Mouse (Mus musculus) neutrophil, adult 5-6 weeks (primary cell): ENCODE measurements around the gene Ccdc183. TPM values are rescaled to one million over a fixed set of nuclear protein-coding genes. Genes with fewer than 3 reads are reported as not detected.
A peak's percentile ranks its signal among the peaks of the same experiment; 100 is the strongest.

ENCODE experiments used
- ATAC-seq: fragments of 151-379, 151-347 bp; 2 replicates; pipeline ENCODE4 v1.8.0; 2017; ENCODE audit warnings: mild to moderate bottlenecking, moderate TSS enrichment; ENCODE audit not compliant: insufficient number of reproducible peaks, poor library complexity, low FRiP score, severe bottlenecking; ENCODE audit errors: extremely low read depth
- total RNA-seq: library from RNA; stranded (forward); fragments of 200-1000 nt; gene quantifications from 2 replicates; pipeline ENCODE4 v1.2.3, GENCODE M21; 2017

Ccdc183 gene
- not detected in 2 replicates for total RNA-seq

DNA sequence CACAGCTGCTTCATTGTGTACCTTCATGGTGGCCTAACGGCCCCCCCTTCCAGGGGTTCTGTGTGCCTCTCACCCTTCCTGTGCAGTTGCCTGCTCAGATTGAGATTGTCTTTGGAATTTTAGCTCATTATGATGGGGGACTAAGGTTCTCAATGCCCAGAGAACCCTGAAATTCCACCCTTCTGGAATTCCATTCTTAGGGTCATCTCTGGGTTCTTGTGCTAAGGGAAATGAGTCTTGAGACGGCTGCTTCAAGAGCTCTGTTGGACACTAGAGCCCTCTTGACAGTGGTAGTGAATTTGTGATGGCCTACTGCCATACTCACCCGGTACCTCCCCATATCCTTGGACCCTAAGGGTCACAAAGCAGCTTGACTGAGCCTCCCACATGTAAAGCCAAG lies at the start of gene Ccdc183:
TSS of gene Ccdc183 (minus strand) at position 101 of the 400 bp plus-strand sequence.
- ATAC-seq: no peak

DNA sequence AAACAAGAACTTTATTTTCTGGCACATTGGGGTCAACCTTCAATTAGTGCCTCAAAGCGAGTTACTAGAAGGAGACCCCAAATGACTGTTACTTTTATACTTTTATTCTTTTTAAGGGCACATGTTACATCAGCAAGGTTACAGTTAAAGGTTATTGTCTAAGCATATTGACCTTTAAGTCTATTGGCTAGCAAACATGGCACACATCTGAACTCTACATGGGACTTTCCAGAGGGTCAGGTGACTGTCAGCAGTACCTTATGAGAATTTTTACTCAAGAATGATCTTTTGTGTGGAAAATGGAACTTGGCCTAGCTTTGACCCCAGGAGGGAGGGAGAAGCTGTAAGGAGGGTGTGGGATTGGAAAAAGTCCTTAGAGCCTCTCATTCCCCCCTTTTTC lies 49.0 kb upstream of the Ccdc183 start:
- no peak for ATAC-seq

DNA sequence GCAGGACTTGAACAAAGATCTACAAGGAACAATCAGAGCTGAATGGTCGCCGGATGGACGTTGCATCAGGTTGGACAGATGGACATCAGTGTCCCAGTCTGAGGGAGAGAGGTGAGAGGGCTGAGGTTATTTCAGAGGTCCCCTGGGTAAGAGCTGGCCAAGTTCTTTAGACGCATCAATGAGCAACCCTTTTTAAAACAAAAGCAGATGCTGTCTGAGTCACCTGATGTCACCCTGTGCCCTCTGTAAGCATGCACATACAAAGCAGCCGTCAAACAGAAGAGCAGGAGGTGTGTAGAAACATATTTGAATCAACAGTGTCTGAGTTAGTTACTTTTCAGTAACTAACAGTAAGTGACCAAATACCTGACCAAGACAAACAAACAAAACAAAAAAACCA lies 46.6 kb upstream of the Ccdc183 start:
- no peak for ATAC-seq

DNA sequence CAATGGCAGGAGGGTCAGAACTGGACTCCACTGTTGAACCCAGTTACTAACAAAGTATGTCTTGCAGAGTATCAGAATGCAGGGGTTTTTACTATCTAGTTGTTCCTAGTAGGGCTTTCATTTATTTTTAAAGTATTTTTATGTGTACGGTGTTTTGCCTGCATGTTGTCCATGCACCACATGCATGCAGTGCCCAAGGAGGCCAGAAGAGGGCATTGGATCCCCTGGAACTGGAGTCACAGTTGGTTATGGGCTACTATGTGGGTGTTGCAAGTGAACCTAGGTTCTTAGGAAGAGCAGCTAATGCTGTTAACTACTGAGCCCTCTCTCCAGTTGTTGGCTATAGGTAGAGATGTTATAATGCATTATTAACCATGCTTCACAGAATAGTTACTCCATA lies 46.0 kb upstream of the Ccdc183 start:
- ATAC-seq: no peak

DNA sequence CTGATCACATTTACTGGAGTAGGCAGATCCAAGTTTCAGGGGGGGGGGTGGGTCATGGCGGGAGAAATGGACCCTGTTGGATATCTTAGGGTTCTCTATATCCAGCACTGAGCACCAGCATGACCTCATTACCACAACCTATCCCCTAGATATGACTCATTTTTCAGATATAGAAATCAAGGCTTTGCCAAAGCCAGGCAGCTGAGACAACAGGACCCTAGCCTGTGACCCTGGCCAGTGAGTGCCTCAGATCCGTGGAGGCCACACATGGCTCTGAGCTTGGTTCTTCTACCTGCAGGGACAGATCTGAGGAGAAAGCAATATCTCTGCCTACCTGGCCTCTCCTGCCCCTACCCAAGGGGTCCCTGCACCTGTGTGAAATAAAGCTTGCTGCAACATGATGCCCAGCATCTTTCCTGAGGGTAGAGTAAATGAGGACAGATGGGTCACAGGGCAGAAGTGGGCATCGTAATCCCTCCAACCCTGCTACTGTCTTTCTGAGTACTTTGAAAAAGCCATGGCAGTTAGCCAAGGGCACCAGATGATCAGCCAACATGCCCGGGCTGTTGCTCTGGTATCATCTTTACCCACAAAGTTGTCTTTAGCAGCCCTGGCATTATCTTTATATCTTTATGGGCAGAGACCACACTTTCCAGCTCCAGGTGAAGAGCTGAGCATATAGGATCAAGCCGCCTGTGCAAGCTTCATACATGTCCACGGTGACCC lies 43.9 kb upstream of the Ccdc183 start:
- no peak for ATAC-seq

DNA sequence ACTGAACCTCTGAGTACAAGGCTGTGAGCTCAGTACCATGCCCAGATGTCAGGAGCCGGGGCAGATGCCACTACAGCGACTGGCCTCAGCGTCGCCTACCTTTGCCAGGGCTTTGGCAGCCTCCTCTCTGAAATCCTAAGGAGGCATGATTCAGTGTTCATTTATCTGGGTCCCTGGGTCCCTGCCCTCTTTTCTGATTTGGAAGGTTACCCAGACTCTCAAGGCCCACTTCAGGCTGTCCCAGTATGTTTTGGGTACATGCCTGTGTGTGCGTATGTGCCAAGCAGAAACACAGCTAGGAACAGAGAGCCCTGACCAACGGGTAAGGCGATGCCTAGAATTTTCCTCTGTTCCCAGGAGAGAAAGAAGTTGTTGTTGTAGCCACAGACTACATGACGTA lies 42.8 kb upstream of the Ccdc183 start:
- no peak for ATAC-seq

DNA sequence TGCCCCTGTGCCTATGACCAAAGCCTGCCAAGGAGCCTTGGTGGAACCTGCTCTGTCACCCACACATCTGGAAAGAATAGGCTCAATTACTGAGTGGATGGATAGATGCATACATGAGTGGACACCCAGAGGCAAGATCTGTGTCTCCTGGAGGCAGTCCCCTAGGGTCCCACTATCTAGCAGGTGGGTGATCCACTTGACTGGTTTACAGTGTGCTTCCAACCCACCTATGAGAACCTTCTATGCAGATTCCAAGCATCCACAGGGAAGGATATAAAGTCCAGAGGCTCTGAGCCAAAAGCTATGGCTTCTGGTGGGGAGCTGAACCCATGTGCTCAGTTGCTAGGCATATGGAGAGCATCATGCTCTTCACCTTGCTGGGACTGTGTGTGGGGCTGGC lies 40.2 kb upstream of the Ccdc183 start, which contains the start of gene Lcn5:
TSS of gene Lcn5 (plus strand) at position 301 of the 400 bp plus-strand sequence.
- ATAC-seq: no peak

DNA sequence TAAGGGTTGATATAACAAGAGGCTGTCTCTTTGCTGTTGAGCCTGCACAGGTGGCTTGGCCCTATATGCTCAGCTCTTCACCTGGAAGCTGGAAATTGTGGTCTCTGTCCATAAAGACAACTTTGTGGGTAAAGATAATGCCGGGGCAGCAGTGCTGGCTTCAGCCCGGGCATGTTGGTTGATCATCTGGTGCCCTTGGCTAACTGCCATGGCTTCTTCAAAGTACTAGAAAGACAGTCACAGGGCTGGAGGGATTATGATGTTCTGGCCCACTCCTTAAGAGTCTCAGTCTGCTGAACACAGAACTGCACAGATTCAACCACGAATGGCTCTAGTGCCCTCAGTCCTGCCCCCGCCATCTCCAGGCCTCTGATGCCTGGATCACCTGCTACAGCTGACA lies 39.8 kb upstream of the Ccdc183 start:
- no peak for ATAC-seq

DNA sequence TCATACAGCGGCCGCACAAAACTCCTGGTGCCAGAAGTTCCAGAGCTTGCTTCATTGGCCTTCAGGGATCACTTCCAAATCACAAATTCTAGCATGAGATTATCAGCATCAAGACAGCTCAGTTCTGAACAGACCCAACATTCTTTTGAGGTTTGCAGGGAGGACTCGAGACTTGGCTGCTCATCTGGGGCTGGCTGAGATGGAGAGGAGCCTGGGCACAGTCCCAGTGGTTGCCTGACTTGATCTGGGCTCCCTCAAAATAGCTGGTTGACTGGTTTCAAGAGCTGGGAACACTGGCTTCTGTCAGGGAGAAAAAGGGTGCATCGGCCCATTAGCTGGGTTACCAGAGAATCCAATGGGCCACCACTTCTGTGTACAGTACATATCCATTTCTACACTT lies 39.2 kb upstream of the Ccdc183 start:
- no peak for ATAC-seq

DNA sequence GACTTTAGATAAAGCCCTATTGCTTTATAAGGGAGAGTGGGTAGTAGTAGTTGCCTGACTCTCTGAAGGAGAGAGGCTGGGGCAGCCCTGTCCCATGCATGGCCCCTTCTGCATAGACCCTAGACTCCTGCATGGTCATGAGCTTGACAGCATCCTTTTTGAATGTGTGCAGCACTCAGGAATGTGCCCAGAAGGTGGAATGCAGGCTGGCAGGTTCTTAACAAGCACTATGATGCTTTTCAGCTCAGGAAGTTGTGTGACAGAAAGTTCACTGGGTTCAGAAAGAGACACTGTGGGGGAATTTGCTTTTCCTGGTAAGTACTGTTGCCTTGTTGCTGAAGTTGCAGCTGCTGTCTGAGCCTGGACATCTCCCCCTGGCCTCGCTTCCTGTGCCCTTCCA lies 37.0 kb upstream of the Ccdc183 start:
- no peak for ATAC-seq

DNA sequence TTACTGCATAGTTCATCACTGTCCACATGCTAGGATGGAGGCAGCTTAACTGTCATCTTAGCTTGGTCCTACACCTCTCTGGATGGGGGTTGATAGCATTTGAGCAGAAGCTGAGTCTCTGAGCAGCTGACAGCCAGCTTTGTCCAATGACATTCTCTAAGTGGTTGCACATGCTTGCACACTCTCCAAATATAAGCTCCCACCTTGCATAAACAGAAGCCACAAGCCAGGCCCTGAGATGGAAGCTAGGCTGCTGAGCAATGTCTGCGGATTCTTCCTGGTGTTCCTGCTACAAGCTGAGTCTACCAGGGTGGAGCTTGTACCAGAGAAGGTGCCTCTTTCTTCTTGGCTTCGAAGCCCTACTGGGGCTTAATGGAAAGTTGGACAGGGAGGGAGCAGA lies 35.4 kb upstream of the Ccdc183 start, which contains the start of gene Lcn8:
TSS of gene Lcn8 (plus strand) at position 219 of the 400 bp plus-strand sequence.
- no peak for ATAC-seq

DNA sequence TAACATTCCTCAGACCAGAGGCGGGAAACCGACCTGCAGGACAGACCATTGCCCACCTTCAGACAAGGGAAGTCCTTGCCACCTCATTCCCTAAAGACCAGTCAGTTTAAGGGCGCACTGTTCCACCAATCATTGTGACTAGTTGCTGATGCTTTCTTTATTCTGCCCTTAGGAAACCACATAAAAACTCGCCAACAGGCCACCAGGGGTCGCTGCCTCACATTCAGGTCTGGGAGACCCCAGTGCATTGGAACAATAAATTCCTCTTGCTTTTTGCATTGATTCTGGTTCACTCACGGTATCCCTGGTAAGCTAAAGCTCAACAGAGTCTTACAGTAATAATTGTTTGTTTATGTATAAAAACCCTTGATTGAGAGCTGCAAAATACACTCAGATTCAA lies 22.4 kb upstream of the Ccdc183 start:
- ATAC-seq: no peak

DNA sequence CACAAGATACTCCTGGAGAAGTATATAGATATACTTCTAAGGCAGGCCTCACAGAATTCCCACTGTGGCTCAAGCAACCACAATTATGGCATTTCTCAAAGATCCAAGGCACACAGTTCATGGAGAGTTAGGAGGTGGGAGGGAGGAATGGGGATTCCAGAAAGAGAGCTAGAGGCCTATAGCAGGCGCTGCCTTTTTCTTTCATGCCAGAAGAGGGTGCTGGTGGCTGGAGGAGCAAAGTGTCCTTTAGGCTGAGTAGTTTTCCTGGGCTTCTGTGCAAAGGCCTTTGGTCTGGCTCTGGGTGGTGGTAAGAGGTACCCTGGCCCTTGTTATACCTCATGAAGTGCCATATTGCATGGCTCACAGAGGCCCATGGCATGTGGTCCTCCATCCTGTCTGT lies 16.6 kb upstream of the Ccdc183 start:
- ATAC-seq: no peak

DNA sequence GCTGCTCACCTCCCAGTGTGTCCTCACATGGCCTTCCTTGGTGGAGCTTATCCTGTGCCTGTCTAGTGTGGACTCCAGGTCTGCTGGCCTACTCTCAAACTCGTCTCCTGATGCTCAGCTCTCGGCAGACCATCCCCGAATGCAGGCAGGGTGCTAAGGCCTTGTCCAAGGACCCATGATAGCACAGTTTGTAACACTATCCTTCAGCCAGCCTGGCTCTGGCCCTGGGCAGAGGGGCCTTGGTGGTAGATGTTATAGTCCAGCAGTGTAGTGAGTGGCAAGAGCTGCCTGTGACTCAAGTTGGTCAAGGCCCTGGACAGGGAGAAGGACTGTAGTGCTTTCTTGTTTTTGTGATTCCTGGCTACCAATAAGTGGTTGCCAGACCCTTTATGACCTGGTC lies 16.1 kb upstream of the Ccdc183 start:
- no peak for ATAC-seq

DNA sequence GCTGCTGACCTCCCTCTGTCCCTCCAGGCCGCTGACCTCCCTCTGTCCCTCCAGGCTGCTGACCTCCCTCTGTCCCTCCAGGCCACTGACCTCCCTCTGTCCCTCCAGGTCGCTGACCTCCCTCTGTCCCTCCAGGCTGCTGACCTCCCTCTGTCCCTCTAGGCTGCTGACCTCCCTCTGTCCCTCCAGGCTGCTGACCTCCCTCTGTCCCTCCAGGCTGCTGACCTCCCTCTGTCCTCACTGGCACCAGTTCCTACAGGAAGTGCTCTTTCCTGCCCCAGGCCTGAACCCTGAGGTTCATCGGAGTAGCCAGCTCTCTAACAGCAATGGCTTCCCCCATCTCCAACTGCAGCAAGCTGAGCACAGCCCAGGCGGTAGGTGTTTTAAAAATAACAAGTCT lies 11.3 kb upstream of the Ccdc183 start:
- ATAC-seq: no peak

DNA sequence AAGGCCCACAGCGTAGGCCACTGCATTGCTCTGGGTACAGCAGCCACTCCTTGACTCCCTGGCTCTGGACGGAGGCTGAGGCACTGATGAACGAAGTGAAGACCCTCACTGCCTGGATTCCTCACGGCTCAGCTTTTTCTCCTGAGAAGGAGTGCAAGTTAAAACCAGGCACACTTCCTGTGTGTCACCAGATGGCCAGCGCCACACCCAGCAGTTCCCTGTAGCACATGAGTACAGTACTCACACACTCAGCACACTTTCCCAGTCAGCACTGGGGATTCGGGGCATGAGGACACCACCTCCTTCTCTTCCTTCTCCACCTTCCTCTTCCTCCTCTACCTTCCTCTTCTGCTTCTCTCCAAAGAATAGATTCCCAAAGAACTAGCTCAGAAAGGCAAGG lies 10.3 kb upstream of the Ccdc183 start, which contains the start of gene Fcna:
TSS of gene Fcna (minus strand) at position 220 of the 400 bp plus-strand sequence.
- no peak for ATAC-seq

DNA sequence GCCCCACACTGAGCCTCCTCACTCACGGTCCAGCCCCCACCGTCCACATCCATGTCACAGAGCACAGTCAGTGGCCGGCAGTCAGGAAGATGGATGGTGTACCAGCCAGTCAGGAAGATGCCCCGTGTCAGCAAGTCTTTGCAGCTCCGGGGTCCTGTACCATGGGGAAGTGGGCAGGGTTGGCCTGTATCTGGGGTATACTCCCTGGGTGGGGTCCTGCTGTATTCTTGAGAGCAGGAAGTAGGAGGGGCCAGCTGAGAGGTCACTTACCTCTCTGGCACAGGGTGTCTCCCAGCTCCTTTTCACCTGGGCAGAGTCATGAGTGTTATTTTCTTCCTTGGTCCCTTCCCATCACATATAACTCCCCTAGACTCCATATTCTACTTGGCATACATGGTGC lies 8.5 kb upstream of the Ccdc183 start:
- ATAC-seq: no peak

DNA sequence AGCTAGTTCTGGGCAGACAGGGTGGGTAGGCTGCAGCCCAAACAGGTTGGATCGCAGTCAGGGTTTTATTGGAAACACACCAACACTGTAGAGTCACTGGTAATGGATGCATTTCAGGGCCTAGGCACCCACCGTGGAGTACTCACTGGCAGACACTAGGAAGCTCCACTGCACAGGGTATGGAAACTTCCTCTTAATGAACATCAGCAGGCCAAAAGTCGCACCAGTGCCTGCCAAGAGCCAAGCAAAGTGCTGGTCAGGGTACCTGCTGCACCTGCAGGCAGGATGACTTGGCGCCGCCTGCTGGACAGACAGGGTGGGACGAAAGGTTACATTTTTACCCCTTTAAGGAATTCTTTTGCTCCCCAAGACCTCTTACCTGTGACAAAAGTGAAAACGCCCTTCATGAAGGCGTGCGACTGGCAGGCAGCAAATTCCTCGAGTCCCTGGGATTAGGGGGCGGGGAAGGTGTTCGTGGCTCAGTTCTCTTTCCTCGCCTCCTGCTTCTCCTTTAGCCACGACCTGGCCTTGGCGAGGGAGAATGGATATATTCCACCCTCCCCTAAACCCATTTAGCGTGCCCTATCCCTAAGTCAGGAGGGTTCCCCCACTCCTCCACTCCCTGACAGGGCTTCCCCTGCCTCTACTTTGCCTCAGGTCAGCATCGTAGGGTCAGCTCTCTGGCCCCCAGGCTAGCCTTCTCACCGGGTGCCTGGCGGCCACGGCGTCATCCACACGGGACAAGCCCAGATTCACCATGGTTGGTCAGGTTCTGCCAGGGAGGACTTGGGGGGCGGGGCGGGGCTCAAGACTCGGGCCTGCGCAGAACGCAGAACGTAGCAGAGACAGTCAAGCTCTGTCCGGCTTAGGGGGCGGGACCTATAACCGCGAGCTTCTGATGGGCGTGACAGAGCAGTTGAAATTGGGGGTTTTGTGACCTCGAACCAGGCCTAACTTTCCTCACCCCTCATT lies 4.0 kb upstream of the Ccdc183 start, which contains the start of gene Tmem141:
TSS of gene Tmem141 (minus strand) at position 777 of the 972 bp plus-strand sequence.
- peak; percentile 17; the same call in 1 of the 2 replicates for ATAC-seq

DNA sequence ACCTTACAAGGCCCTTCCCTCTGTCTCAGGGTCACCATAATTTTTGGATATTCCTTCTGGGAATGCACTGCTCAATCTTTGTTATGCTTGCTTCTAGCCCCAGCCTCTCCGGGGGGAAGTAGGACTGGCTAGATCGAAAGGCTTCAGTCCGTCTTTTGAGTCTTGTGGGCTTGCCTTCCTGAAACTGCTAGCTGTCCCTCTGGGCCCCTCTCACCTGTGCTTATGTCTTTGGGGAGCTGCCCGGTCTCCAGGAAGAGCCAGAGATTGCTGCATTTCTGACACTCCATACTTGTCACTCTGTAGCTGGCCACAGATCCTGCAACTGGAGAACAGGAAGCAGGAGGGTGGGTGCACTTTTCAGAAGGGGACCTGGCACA lies 3.4 kb upstream of the Ccdc183 start:
- no peak for ATAC-seq

DNA sequence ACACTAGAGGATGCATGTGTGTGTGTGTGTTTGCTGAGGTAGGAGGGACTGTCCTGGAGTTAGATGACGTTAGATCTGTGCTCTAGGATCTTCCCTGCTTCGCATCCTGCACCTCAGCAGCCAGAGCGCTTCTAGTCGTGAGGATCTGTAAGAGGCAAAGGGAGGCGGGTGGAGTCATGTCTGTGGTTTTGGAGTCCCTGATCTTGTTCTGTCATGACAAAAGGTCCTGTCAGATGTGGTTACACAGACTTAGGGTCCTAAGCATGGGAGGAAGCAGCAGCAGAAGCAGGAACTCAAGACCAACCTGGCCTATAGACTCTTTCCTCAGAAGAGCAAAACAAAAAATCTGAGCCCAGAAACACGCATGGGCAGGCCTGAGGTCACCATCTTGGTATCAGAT lies 2.9 kb upstream of the Ccdc183 start:
- no peak for ATAC-seq
